Mouse (Mus musculus) E14TG2a.4 (cell line): ENCODE measurements around the gene Dpf2.

Source experiments
- CTCF ChIP-seq: conservative IDR thresholded peaks from 2 replicates; pipeline ENCODE4 v1.5.1; 2014; ENCODE audit warnings: low read length
- POU5F1 ChIP-seq: IDR thresholded peaks from 2 replicates; pipeline ENCODE4 v1.6.1; 2014; ENCODE audit warnings: low read length, borderline replicate concordance

GRCm38 (mm10) chr19:5894002-5894678 is 18.7 kb downstream of the Dpf2 start, which contains the start of gene Tigd3:
- no peak for TF ChIP-seq CTCF
- no peak for TF ChIP-seq POU5F1
